Mouse (Mus musculus) adrenal gland, postnatal 4 days (tissue): ENCODE results near the gene Jdp2. TPM values are rescaled to one million over a fixed set of nuclear protein-coding genes. Genes with fewer than 3 reads are reported as not detected.

Experiments
- DNase-seq, 2 experiments: peaks; one replicate each; pipeline ENCODE4 v3.0.0; 2021 to 2022; ENCODE audit warnings: low spot score in 2 of 2, mixed read lengths in 2 of 2
- total RNA-seq, 2 experiments: library from RNA; stranded (reverse); gene quantifications; 2 replicates each; pipeline ENCODE4 v1.2.3; 2021

Jdp2 gene
- total RNA-seq, 2 experiments from 2014 or later = 22.6 to 23.0 TPM

DNA sequence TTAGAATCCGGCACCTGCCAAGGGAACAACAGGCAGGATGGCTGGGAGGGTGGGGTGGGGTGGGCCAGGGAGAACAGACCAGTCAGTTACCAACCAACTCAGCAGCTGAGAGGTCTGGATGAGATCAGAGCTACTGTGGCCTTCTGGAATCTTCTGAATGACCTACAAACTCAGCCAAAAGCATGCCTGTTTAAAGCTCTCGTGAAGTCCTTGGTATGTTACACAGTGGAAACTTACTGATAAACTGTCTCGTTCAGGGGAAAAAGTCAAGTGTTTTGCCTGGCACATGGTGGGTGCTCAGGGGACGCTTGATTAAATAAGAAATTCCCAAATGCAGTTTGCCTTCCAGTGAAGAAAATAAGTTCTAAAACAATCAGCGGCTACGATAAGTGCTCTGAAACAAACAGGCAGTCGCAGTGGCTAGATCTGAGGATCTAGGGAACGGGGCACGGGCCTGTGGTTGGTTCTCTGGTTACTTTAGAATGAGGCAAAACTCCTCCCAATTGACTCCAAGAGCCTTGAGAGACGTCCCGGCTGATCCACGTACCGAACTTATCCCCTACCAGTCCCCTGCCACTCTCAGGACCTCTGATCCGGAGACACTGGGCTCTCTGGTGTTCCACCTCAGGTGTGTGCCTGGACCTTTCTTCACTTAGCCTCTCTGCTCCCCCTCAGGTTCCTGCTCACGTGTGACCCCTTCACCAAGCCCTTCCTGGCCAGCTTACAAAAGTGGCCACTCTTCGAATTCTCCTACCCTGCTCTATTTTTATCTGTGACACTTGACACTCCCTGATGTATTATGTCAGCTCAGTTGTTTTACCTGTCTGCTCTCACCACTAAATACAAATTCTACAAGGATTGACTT is 85.8 kb downstream of the Jdp2 start:
- DNase-seq = no peak

DNA sequence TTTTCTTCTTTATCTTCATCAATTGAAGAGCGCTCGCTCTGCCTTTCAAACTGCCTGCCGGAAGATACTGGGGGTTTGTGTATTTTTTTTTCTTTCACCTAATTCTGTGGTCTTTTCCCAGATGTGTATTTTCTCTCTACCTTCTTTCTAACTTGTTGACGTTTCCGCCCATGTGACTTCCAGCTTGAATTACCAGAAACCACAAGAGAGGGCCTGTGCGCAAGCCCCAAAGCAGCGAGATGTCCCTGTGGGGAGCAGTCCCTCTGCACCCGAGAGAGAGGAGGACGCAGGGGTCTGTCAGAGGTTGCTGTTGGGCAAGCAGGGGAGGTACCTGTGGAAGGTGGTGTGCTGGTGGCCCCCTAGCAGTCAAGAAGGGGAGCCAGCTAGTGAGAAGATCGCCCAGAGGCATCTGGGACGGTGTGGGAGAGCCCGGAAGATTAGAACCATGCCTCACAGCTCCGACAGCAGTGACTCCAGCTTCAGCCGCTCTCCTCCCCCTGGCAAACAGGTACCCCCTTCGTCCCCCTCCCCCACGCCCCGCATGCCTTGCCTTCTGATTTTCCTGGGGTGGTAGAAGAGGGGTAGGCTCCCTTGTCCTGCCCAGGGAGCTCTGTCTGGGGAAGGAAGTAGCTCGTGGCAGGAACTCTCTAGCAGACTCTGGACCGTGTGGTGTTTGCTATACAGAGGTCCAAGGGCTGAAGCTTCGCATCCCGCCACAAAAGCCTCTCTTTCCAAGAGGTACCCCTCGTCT is 87.8 kb downstream of the Jdp2 start, which contains the start of gene Batf:
Gene Batf (plus strand): TSS at position 204 of the 751 bp plus-strand sequence.
- no peak for DNase-seq

DNA sequence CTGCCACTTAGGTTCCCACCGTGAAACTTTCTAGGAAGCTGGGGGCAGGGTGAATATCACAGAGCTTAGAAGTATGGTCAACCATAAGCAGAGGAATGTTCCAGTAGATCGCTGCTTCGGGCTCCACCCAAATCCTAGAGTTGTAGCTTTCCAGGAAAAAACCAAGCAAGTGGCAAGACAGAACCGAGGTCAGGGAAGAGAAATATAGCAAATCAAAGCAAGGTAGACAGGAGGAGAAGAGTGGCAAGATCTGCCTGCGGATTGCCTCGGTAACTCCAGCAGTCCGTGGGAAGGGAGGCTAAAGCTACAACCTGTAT is 88.3 kb downstream of the Jdp2 start:
- no peak for DNase-seq

DNA sequence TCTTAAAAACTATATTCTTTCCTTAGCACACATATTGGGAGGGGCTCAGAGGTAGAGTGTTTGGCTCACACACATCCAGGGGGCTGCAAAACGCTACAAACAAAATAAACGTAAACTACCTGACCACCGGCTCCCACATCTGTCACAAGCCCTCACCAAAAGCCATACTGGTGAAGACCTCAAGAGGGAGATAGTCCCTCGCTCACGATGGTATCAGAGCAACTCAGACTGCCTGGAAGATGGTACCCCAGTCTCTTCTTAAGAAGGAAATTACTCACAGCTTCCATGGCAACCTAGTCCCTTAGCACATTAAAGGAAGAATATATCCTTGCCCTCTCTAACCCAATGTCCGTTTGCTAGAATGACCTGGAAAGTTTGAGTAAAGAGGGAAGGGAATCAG is 89.0 kb downstream of the Jdp2 start:
- DNase-seq = no peak

Other genes with a start within 250 kb of the Jdp2 start
- gene Tmed10, start 224.2 kb upstream of the Jdp2 start, total RNA-seq = 100 to 1,000 TPM; 290 to 301 TPM
- gene Fos, start 125.1 kb upstream of the Jdp2 start, total RNA-seq = 1 to 10 TPM; 6.5 to 8.3 TPM
- gene Batf, start 87.6 kb downstream of the Jdp2 start, total RNA-seq = 1 to 10 TPM in 1 of 2 experiments, under 1 TPM in 1; 0.87 to 1.2 TPM
- gene Flvcr2, start 147.5 kb downstream of the Jdp2 start, total RNA-seq = 1 to 10 TPM; 6.3 to 7.3 TPM
- gene Erg28, start 225.5 kb downstream of the Jdp2 start, total RNA-seq = 10 to 100 TPM; 41.3 to 44.4 TPM
- 10 to 100 TPM; 23.2 to 23.6 TPM for gene Ttll5, start 225.6 kb downstream of the Jdp2 start, total RNA-seq